Mouse (Mus musculus): Measurements from ENCODE around the gene Shank1.

- no peak for TF ChIP-seq POLR2A (IDR thresholded peaks at IDR 0.05; ENCODE audit: low read depth, low read length)
- TF ChIP-seq CTCF (IDR thresholded peaks at IDR 0.05; ENCODE audit: extremely low read depth, insufficient read length, insufficient replicate concordance, low read depth, low read length) = no peak
These were observed 25.2 kb downstream of the Shank1 start for GRCm38 (mm10) chr7:44335031-44335878.
